Mouse (Mus musculus) liver (tissue): ENCODE results near the gene Gm20869.
"Not testable (repeated sequence)": the region's sequence is repeated elsewhere in the genome, so short reads cannot be mapped to it uniquely, and the experiment has no call there.

Experiments
- DNase-seq: peaks from one replicate; pipeline ENCODE4 v3.0.0-alpha.2; 2020; ENCODE audit warnings: mixed read lengths

Gene Gm20869

GRCm38 (mm10) chrY:71469149-71469548, at the start of gene Gm20869:
TSS of gene Gm20869 (plus strand) at chrY:71469449.
- not testable (repeated sequence) for DNase-seq
